In genomic region chr2:28479208-28480204, GRCm38 (mm10) we compare ENCODE assay signal across 13 mouse cellular contexts. TPM values are rescaled to one million over a fixed set of nuclear protein-coding genes. Genes with fewer than 3 reads are reported as not detected.
DNase-seq lines count a peak whose midpoint lies in the region; ATAC-seq and TF ChIP-seq lines count a peak whose summit lies in the region.
"Had no signal": no experiment of that assay in that cellular context is flagged by ENCODE, and none has a peak within 500 bp of the region (broad histone marks: within the 10 kb centered on the region; RNA-seq: fewer than 3 reads in every experiment).

No protein-coding gene starts in this region.

- WGBS in kidney, adult 2 months = 75% methylated on average over 20 of the region's 20 CpGs
- WGBS in embryonic facial prominence, embryonic 15.5 days = 69% methylated on average over 20 of the region's 20 CpGs
- 62% methylated on average over 20 of the region's 20 CpGs for WGBS in stomach, embryonic 16.5 days

- H3K27me3 ChIP-seq in kidney, adult 2 months (replicated peaks; ENCODE audit: control insufficient read depth, insufficient read depth, low read length) = no peaks in the 10 kb centered on the region
- H3K27me3 ChIP-seq in embryonic facial prominence, embryonic 15.5 days = no peaks in the 10 kb centered on the region
- H3K27me3 ChIP-seq in stomach, embryonic 16.5 days (ENCODE audit: control insufficient read depth, insufficient read depth, low read length) = no peaks in the 10 kb centered on the region

- no peak overlapping the region for H3K9ac ChIP-seq in embryonic facial prominence, embryonic 15.5 days
- 0 out of 2 replicates have a peak overlapping the region, but pooled peaks have one; percentile 9 for H3K9ac ChIP-seq in stomach, embryonic 16.5 days (ENCODE audit: low read length)
- H3K9ac ChIP-seq: lung, embryonic 14.5 days had no signal

- H3K4me2 ChIP-seq in embryonic facial prominence, embryonic 15.5 days (replicated peaks) = no peak overlapping the region
- H3K4me2 ChIP-seq in stomach, embryonic 16.5 days (ENCODE audit: low read depth, low read length) = peak overlapping the region; percentile 22; the same call in 1 of the 2 replicates
- H3K4me2 ChIP-seq: lung, embryonic 14.5 days had no signal

- H3K36me3 ChIP-seq in kidney, adult 2 months (ENCODE audit: control insufficient read depth, insufficient read depth, low read length) = no peaks in the 10 kb centered on the region
- no peaks in the 10 kb centered on the region for H3K36me3 ChIP-seq in embryonic facial prominence, embryonic 15.5 days
- H3K36me3 ChIP-seq in stomach, embryonic 16.5 days (ENCODE audit: control insufficient read depth, insufficient read depth, low read length) = no peaks in the 10 kb centered on the region
- H3K36me3 ChIP-seq: midbrain, embryonic 10.5 days had no signal

- H3K9me3 ChIP-seq in embryonic facial prominence, embryonic 15.5 days (replicated peaks) = no peaks in the 10 kb centered on the region
- no peaks in the 10 kb centered on the region for H3K9me3 ChIP-seq in stomach, embryonic 16.5 days (replicated peaks; ENCODE audit: control insufficient read depth, low read length)
- H3K9me3 ChIP-seq: midbrain, embryonic 10.5 days had no signal

- no peak overlapping the region for H3K27ac ChIP-seq in kidney, adult 2 months (ENCODE audit: insufficient read depth, low read depth, low read length)
- no peak overlapping the region for H3K27ac ChIP-seq in embryonic facial prominence, embryonic 15.5 days (replicated peaks)
- H3K27ac ChIP-seq in stomach, embryonic 16.5 days (ENCODE audit: low read length) = no peak overlapping the region
- H3K27ac ChIP-seq: midbrain, embryonic 10.5 days had no signal

- H3K4me1 ChIP-seq in kidney, adult 2 months (ENCODE audit: control insufficient read depth, insufficient read depth, low read length) = no peaks in the 10 kb centered on the region
- no peaks in the 10 kb centered on the region for H3K4me1 ChIP-seq in embryonic facial prominence, embryonic 15.5 days
- H3K4me1 ChIP-seq in stomach, embryonic 16.5 days (ENCODE audit: control insufficient read depth, insufficient read depth, low read length) = no peaks in the 10 kb centered on the region

- TF ChIP-seq POLR2A in kidney, adult 2 months (IDR thresholded peaks at IDR 0.05; ENCODE audit: low read depth, low read length) = no peak

- peak; percentile 57 for ATAC-seq in embryonic facial prominence, embryonic 15.5 days (ENCODE audit: insufficient number of reproducible peaks, low FRiP score, low TSS enrichment, low read depth)
- ATAC-seq in stomach, embryonic 16.5 days (ENCODE audit: insufficient read depth, low FRiP score) = no peak
- ATAC-seq: inflammation-experienced regulatory T-cells, adult 6 months had no signal

- DNase-seq in kidney, adult 11 months = peak; percentile 1
- no peak for DNase-seq in kidney, adult 2 months
- DNase-seq in R1 (ENCODE audit: low read depth, low spot score) = peak; percentile 92
- DNase-seq in kidney, postnatal 36 days = no peak
- no peak for DNase-seq in cerebellum, adult 8-10 months
- DNase-seq: cerebellum, postnatal 36 days; gastrocnemius, postnatal 14 days had no signal

- no peak for TF ChIP-seq CTCF in kidney, adult 2 months (conservative IDR thresholded peaks at IDR 0.05; ENCODE audit: insufficient read depth, insufficient read length, low read depth, low read length)

- no peak overlapping the region for H3K4me3 ChIP-seq in kidney, adult 2 months (ENCODE audit: insufficient read depth, low read depth, low read length)
- no peak overlapping the region for H3K4me3 ChIP-seq in embryonic facial prominence, embryonic 15.5 days (replicated peaks)
- peak overlapping the region; percentile 24 for H3K4me3 ChIP-seq in stomach, embryonic 16.5 days (replicated peaks; ENCODE audit: low read length)
- H3K4me3 ChIP-seq: erythroblast, embryonic 14.5 days; midbrain, embryonic 10.5 days had no signal

RNA-seq across cellular contexts. Expression of gene Mrps2, which starts 11.6 kb away (rescaled TPM):
- 65.7 and 72.7 TPM in 2 replicates for polyA plus RNA-seq in kidney, adult 2 months (2012; rRNA removed)
- 50.1 and 54.8 TPM in 2 replicates for polyA plus RNA-seq in embryonic facial prominence, embryonic 15.5 days (2015; fragmentation: Nextera tagmentation; extraction: Ambion mirVana)
- 53.5 and 54.0 TPM in 2 replicates for polyA plus RNA-seq in stomach, embryonic 16.5 days (2015; fragmentation: Nextera tagmentation; extraction: Ambion mirVana)

RNA-seq across cellular contexts. Expression of gene 1700007K13Rik, which starts 13.4 kb away (rescaled TPM):
- polyA plus RNA-seq in kidney, adult 2 months (2012; rRNA removed) = 0.86 and 1.3 TPM in 2 replicates
- polyA plus RNA-seq in embryonic facial prominence, embryonic 15.5 days (2015; fragmentation: Nextera tagmentation; extraction: Ambion mirVana) = 6.9 and 11.8 TPM in 2 replicates
- polyA plus RNA-seq in stomach, embryonic 16.5 days (2015; fragmentation: Nextera tagmentation; extraction: Ambion mirVana) = 0.80 and 0.99 TPM in 2 replicates
- polyA plus RNA-seq: erythroblast, embryonic 14.5 days; lung, embryonic 14.5 days had no signal

RNA-seq across cellular contexts. Expression of gene Gbgt1, which starts 17.2 kb away (rescaled TPM):
- 1.2 and 1.3 TPM in 2 replicates for polyA plus RNA-seq in kidney, adult 2 months (2012; rRNA removed)
- polyA plus RNA-seq in embryonic facial prominence, embryonic 15.5 days (2015; fragmentation: Nextera tagmentation; extraction: Ambion mirVana) = 0.95 and 1.2 TPM in 2 replicates
- 3.2 and 3.5 TPM in 2 replicates for polyA plus RNA-seq in stomach, embryonic 16.5 days (2015; fragmentation: Nextera tagmentation; extraction: Ambion mirVana)
- polyA plus RNA-seq: erythroblast, embryonic 14.5 days; inflammation-experienced regulatory T-cells, adult 6 months; midbrain, embryonic 10.5 days had no signal

RNA-seq across cellular contexts. Expression of gene Gm10134, which starts 26.4 kb away (rescaled TPM):
- polyA plus RNA-seq in kidney, adult 2 months (2012; rRNA removed) = 0.33 TPM in 1 of 2 replicates, not detected in the other
- polyA plus RNA-seq in embryonic facial prominence, embryonic 15.5 days (2015; fragmentation: Nextera tagmentation; extraction: Ambion mirVana) = 1.7 and 2.2 TPM in 2 replicates
- polyA plus RNA-seq in stomach, embryonic 16.5 days (2015; fragmentation: Nextera tagmentation; extraction: Ambion mirVana) = 7.4 and 8.9 TPM in 2 replicates
- polyA plus RNA-seq: erythroblast, embryonic 14.5 days; inflammation-experienced regulatory T-cells, adult 6 months had no signal

RNA-seq across cellular contexts. Expression of gene Ppp1r26, which starts 32.9 kb away (rescaled TPM):
- polyA plus RNA-seq in kidney, adult 2 months (2012; rRNA removed) = 4.2 and 4.9 TPM in 2 replicates
- 5.3 and 6.5 TPM in 2 replicates for polyA plus RNA-seq in embryonic facial prominence, embryonic 15.5 days (2015; fragmentation: Nextera tagmentation; extraction: Ambion mirVana)
- 3.3 and 4.2 TPM in 2 replicates for polyA plus RNA-seq in stomach, embryonic 16.5 days (2015; fragmentation: Nextera tagmentation; extraction: Ambion mirVana)
- polyA plus RNA-seq: erythroblast, embryonic 14.5 days; inflammation-experienced regulatory T-cells, adult 6 months had no signal

Comparison
In these comparisons a context has a peak if more than half of its experiments do, and no peak if none do; other contexts are left out.
1. DNase-seq: peak in kidney, adult 11 months (single experiment) and R1 (single experiment); none in kidney, adult 2 months (single experiment), kidney, postnatal 36 days (0 of 2) and cerebellum, adult 8-10 months (single experiment).